Mouse (Mus musculus) megakaryocyte-erythroid progenitor cell, adult 5-6 weeks (primary cell): ENCODE data around the gene Olfr1140. TPM values are rescaled to one million over a fixed set of nuclear protein-coding genes. Genes with fewer than 3 reads are reported as not detected.

Experiments
- ATAC-seq: replicated peaks from 2 replicates; pipeline ENCODE4 v1.8.0; 2016; ENCODE audit warnings: mild to moderate bottlenecking, inconsistent platforms; ENCODE audit not compliant: severe bottlenecking, poor library complexity, low FRiP score, low TSS enrichment
- total RNA-seq, 2 experiments: library from RNA; stranded (forward) in 1 of 2; stranded (reverse) in 1 of 2; fragments of 200-1000, 215-1000 nt in 1 of 2; fragments of >200 nt in 1 of 2; fragmentation: Nextera tagmentation in 1 of 2; gene quantifications; 2 replicates each; pipeline ENCODE4 v1.2.3; 2014 to 2017

Gene Olfr1140
- total RNA-seq (2014; fragmentation: Nextera tagmentation): not detected in 2 replicates
- not detected in 2 replicates for total RNA-seq (2017)

- no peak for ATAC-seq
Observed at GRCm38 (mm10) chr2:87743452-87743851, at the start of gene Olfr1140. TSS of gene Olfr1140 (plus strand) at chr2:87743752.

- no peak for ATAC-seq
Observed at GRCm38 (mm10) chr2:87693847-87694246, 49.7 kb upstream of the Olfr1140 start, which contains the start of gene Olfr1136. TSS of gene Olfr1136 (minus strand) at chr2:87693947.

- no peak for ATAC-seq
Observed at GRCm38 (mm10) chr2:87713079-87713478, 30.5 kb upstream of the Olfr1140 start, which contains the start of gene Olfr1137. TSS of gene Olfr1137 (minus strand) at chr2:87713179.

- ATAC-seq: no peak
Observed at GRCm38 (mm10) chr2:87739878-87740277, 3.7 kb upstream of the Olfr1140 start, which contains the start of gene Olfr1138. TSS of gene Olfr1138 (minus strand) at chr2:87739978.

GRCm38 (mm10) chr2:87753891-87754290 lies 10.3 kb downstream of the Olfr1140 start, which contains the start of gene Olfr1141:
TSS of gene Olfr1141 (minus strand) at chr2:87753991.
- ATAC-seq: no peak

- no peak for ATAC-seq
Observed at GRCm38 (mm10) chr2:87776143-87776542, 32.6 kb downstream of the Olfr1140 start.

- no peak for ATAC-seq
Observed at GRCm38 (mm10) chr2:87779183-87779582, 35.6 kb downstream of the Olfr1140 start, which contains the start of gene Olfr152. TSS of gene Olfr152 (plus strand) at chr2:87779483.

Other genes starting within 250 kb of the Olfr1140 start
- not detected in 2 replicates for gene Pramel7, start 246.7 kb upstream of the Olfr1140 start, total RNA-seq (2014; fragmentation: Nextera tagmentation)
- gene Pramel7, start 246.7 kb upstream of the Olfr1140 start, total RNA-seq (2017): not detected in 2 replicates
- gene Pramel6, start 237.2 kb upstream of the Olfr1140 start, total RNA-seq (2014; fragmentation: Nextera tagmentation): not detected in 2 replicates
- not detected in 2 replicates for gene Pramel6, start 237.2 kb upstream of the Olfr1140 start, total RNA-seq (2017)
- gene Olfr153, start 212.0 kb upstream of the Olfr1140 start, total RNA-seq (2014; fragmentation: Nextera tagmentation): not detected in 2 replicates
- gene Olfr153, start 212.0 kb upstream of the Olfr1140 start, total RNA-seq (2017): not detected in 2 replicates
- not detected in 2 replicates for gene Olfr1128, start 198.2 kb upstream of the Olfr1140 start, total RNA-seq (2014; fragmentation: Nextera tagmentation)
- not detected in 2 replicates for gene Olfr1128, start 198.2 kb upstream of the Olfr1140 start, total RNA-seq (2017)
- not detected in 2 replicates for gene Olfr1129, start 169.8 kb upstream of the Olfr1140 start, total RNA-seq (2014; fragmentation: Nextera tagmentation)
- gene Olfr1129, start 169.8 kb upstream of the Olfr1140 start, total RNA-seq (2017): not detected in 2 replicates
- not detected in 2 replicates for gene Olfr1130, start 137.5 kb upstream of the Olfr1140 start, total RNA-seq (2014; fragmentation: Nextera tagmentation)
- gene Olfr1130, start 137.5 kb upstream of the Olfr1140 start, total RNA-seq (2017): not detected in 2 replicates
- gene Olfr1131, start 116.6 kb upstream of the Olfr1140 start, total RNA-seq (2014; fragmentation: Nextera tagmentation): not detected in 2 replicates
- not detected in 2 replicates for gene Olfr1131, start 116.6 kb upstream of the Olfr1140 start, total RNA-seq (2017)
- not detected in 2 replicates for gene Olfr1132, start 106.2 kb upstream of the Olfr1140 start, total RNA-seq (2014; fragmentation: Nextera tagmentation)
- gene Olfr1132, start 106.2 kb upstream of the Olfr1140 start, total RNA-seq (2017): not detected in 2 replicates
- not detected in 2 replicates for gene Olfr1133, start 96.4 kb upstream of the Olfr1140 start, total RNA-seq (2014; fragmentation: Nextera tagmentation)
- not detected in 2 replicates for gene Olfr1133, start 96.4 kb upstream of the Olfr1140 start, total RNA-seq (2017)
- not detected in 2 replicates for gene Olfr1134, start 85.3 kb upstream of the Olfr1140 start, total RNA-seq (2014; fragmentation: Nextera tagmentation)
- gene Olfr1134, start 85.3 kb upstream of the Olfr1140 start, total RNA-seq (2017): not detected in 2 replicates
- gene Olfr1135, start 70.1 kb upstream of the Olfr1140 start, total RNA-seq (2014; fragmentation: Nextera tagmentation): not detected in 2 replicates
- not detected in 2 replicates for gene Olfr1135, start 70.1 kb upstream of the Olfr1140 start, total RNA-seq (2017)
- not detected in 2 replicates for gene Olfr1136, start 49.8 kb upstream of the Olfr1140 start, total RNA-seq (2014; fragmentation: Nextera tagmentation)
- gene Olfr1136, start 49.8 kb upstream of the Olfr1140 start, total RNA-seq (2017): not detected in 2 replicates
- gene Olfr1137, start 30.6 kb upstream of the Olfr1140 start, total RNA-seq (2014; fragmentation: Nextera tagmentation): not detected in 2 replicates
- gene Olfr1137, start 30.6 kb upstream of the Olfr1140 start, total RNA-seq (2017): not detected in 2 replicates
- not detected in 2 replicates for gene Olfr1138, start 3.8 kb upstream of the Olfr1140 start, total RNA-seq (2014; fragmentation: Nextera tagmentation)
- not detected in 2 replicates for gene Olfr1138, start 3.8 kb upstream of the Olfr1140 start, total RNA-seq (2017)
- gene Olfr1141, start 10.2 kb downstream of the Olfr1140 start, total RNA-seq (2014; fragmentation: Nextera tagmentation): not detected in 2 replicates
- gene Olfr1141, start 10.2 kb downstream of the Olfr1140 start, total RNA-seq (2017): not detected in 2 replicates
- not detected in 2 replicates for gene Olfr152, start 35.7 kb downstream of the Olfr1140 start, total RNA-seq (2014; fragmentation: Nextera tagmentation)
- not detected in 2 replicates for gene Olfr152, start 35.7 kb downstream of the Olfr1140 start, total RNA-seq (2017)
- gene Olfr1143, start 56.8 kb downstream of the Olfr1140 start, total RNA-seq (2014; fragmentation: Nextera tagmentation): not detected in 2 replicates
- not detected in 2 replicates for gene Olfr1143, start 56.8 kb downstream of the Olfr1140 start, total RNA-seq (2017)
- not detected in 2 replicates for gene Olfr1145, start 66.1 kb downstream of the Olfr1140 start, total RNA-seq (2014; fragmentation: Nextera tagmentation)
- gene Olfr1145, start 66.1 kb downstream of the Olfr1140 start, total RNA-seq (2017): not detected in 2 replicates
- not detected in 2 replicates for gene Olfr1148, start 86.8 kb downstream of the Olfr1140 start, total RNA-seq (2014; fragmentation: Nextera tagmentation)
- not detected in 2 replicates for gene Olfr1148, start 86.8 kb downstream of the Olfr1140 start, total RNA-seq (2017)
- not detected in 2 replicates for gene Olfr1150-ps1, start 100.2 kb downstream of the Olfr1140 start, total RNA-seq (2014; fragmentation: Nextera tagmentation)
- not detected in 2 replicates for gene Olfr1150-ps1, start 100.2 kb downstream of the Olfr1140 start, total RNA-seq (2017)
- gene Olfr1151, start 112.1 kb downstream of the Olfr1140 start, total RNA-seq (2014; fragmentation: Nextera tagmentation): not detected in 2 replicates
- gene Olfr1151, start 112.1 kb downstream of the Olfr1140 start, total RNA-seq (2017): not detected in 2 replicates
- not detected in 2 replicates for gene Olfr1152, start 122.7 kb downstream of the Olfr1140 start, total RNA-seq (2014; fragmentation: Nextera tagmentation)
- gene Olfr1152, start 122.7 kb downstream of the Olfr1140 start, total RNA-seq (2017): not detected in 2 replicates
- not detected in 2 replicates for gene Olfr1153, start 151.2 kb downstream of the Olfr1140 start, total RNA-seq (2014; fragmentation: Nextera tagmentation)
- gene Olfr1153, start 151.2 kb downstream of the Olfr1140 start, total RNA-seq (2017): not detected in 2 replicates
- not detected in 2 replicates for gene Olfr1154, start 161.4 kb downstream of the Olfr1140 start, total RNA-seq (2014; fragmentation: Nextera tagmentation)
- gene Olfr1154, start 161.4 kb downstream of the Olfr1140 start, total RNA-seq (2017): not detected in 2 replicates
- gene Olfr1155, start 201.4 kb downstream of the Olfr1140 start, total RNA-seq (2014; fragmentation: Nextera tagmentation): not detected in 2 replicates
- gene Olfr1155, start 201.4 kb downstream of the Olfr1140 start, total RNA-seq (2017): not detected in 2 replicates
- gene Olfr1156, start 209.3 kb downstream of the Olfr1140 start, total RNA-seq (2014; fragmentation: Nextera tagmentation): not detected in 2 replicates
- not detected in 2 replicates for gene Olfr1156, start 209.3 kb downstream of the Olfr1140 start, total RNA-seq (2017)
- not detected in 2 replicates for gene Olfr1157, start 224.5 kb downstream of the Olfr1140 start, total RNA-seq (2014; fragmentation: Nextera tagmentation)
- gene Olfr1157, start 224.5 kb downstream of the Olfr1140 start, total RNA-seq (2017): not detected in 2 replicates
- gene Olfr74, start 230.9 kb downstream of the Olfr1140 start, total RNA-seq (2014; fragmentation: Nextera tagmentation): not detected in 2 replicates
- not detected in 2 replicates for gene Olfr74, start 230.9 kb downstream of the Olfr1140 start, total RNA-seq (2017)
- gene Olfr1158, start 246.4 kb downstream of the Olfr1140 start, total RNA-seq (2014; fragmentation: Nextera tagmentation): not detected in 2 replicates
- gene Olfr1158, start 246.4 kb downstream of the Olfr1140 start, total RNA-seq (2017): not detected in 2 replicates